Mouse (Mus musculus) midbrain, embryonic 13.5 days (tissue): ENCODE data around the gene M6pr. TPM values are rescaled to one million over a fixed set of nuclear protein-coding genes. Genes with fewer than 3 reads are reported as not detected.
"Not testable (repeated sequence)": the region's sequence is repeated elsewhere in the genome, so short reads cannot be mapped to it uniquely, and the experiment has no call there.

Source experiments
- ATAC-seq: fragments of 200-750 bp; cut with Nextera tagmentation; 2 replicates; pipeline ENCODE4 v1.8.0; 2017; ENCODE audit warnings: mild to moderate bottlenecking, moderate TSS enrichment, moderate library complexity
- H3K27ac ChIP-seq: fragments of 300-500 bp; sonication (generic); 2 replicates; pipeline ENCODE4 v1.5.1; 2015; ENCODE audit warnings: inconsistent platforms, mild to moderate bottlenecking, moderate library complexity
- H3K27me3 ChIP-seq: fragments of 300-500 bp; sonication (generic); 2 replicates; pipeline ENCODE4 v1.6.1; 2015; ENCODE audit warnings: mild to moderate bottlenecking, inconsistent platforms
- H3K36me3 ChIP-seq: fragments of 300-500 bp; sonication (generic); 2 replicates; pipeline ENCODE4 v1.6.1; 2015; ENCODE audit warnings: mild to moderate bottlenecking, inconsistent platforms
- H3K4me1 ChIP-seq: fragments of 300-500 bp; sonication (generic); replicated peaks from 2 replicates; pipeline ENCODE4 v1.6.1; 2015; ENCODE audit warnings: inconsistent platforms
- H3K4me2 ChIP-seq: fragments of 300-500 bp; sonication (generic); replicated peaks from 2 replicates; pipeline ENCODE4 v1.6.1; 2015; ENCODE audit warnings: moderate library complexity, mild to moderate bottlenecking, inconsistent platforms
- H3K4me3 ChIP-seq: fragments of 300-500 bp; sonication (generic); replicated peaks from 2 replicates; pipeline ENCODE4 v1.5.1; 2015; ENCODE audit warnings: mild to moderate bottlenecking, inconsistent platforms
- H3K9ac ChIP-seq: fragments of 300-500 bp; sonication (generic); replicated peaks from 2 replicates; pipeline ENCODE4 v1.6.1; 2015; ENCODE audit warnings: mild to moderate bottlenecking, inconsistent platforms
- H3K9me3 ChIP-seq: fragments of 300-500 bp; sonication (generic); 2 replicates; pipeline ENCODE4 v1.6.1; 2016; ENCODE audit warnings: mild to moderate bottlenecking, inconsistent platforms
- WGBS: fragments of 180-500 bp; shearing (Covaris S2); methylation state at CpG from one replicate; pipeline ENCODE4 v1.1.7; 2015; 5-methylcytosine and 5-hydroxymethylcytosine counted together
- polyA plus RNA-seq: library from polyadenylated mRNA; unstranded; fragments of >200 nt; fragmentation: Nextera tagmentation; extraction: Ambion mirVana; gene quantifications from 2 replicates; pipeline ENCODE4 v1.2.1, GENCODE M21; 2015

M6pr gene
- polyA plus RNA-seq, 1 experiment from 2014 or later = 61.6 TPM

DNA sequence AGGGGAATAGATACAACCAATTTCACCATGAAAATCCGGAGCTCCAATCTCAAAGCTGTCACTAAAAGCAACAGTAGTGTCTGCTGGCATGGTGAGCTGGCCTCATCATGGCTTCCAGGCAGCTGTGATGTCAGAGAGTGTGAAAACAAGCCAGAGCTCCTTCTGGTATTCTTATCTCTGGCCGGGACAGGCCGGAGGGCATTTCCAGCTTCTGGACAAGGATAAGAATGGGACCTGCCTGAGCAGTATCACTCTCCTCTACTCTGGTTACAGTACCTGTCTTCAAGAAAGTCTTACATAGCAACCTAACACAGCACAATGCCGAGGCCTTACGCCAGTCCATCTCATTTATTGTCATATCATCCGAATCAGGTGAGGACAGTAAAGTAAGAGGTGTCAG, 37.2 kb downstream of the M6pr start:
- H3K27ac ChIP-seq = no peak overlapping the region
- WGBS = 89% methylated on average over 6 of the region's 6 CpGs
- ATAC-seq = no peak; the same call in 1 of the 2 replicates
- H3K9me3 ChIP-seq = no peaks in the 10 kb centered on the region
- H3K9ac ChIP-seq = no peak overlapping the region
- no peaks in the 10 kb centered on the region for H3K36me3 ChIP-seq
- peaks cover 20% of the 10 kb centered on the region for H3K4me1 ChIP-seq
- H3K27me3 ChIP-seq = no peaks in the 10 kb centered on the region
- no peak overlapping the region for H3K4me3 ChIP-seq
- no peak overlapping the region for H3K4me2 ChIP-seq

DNA sequence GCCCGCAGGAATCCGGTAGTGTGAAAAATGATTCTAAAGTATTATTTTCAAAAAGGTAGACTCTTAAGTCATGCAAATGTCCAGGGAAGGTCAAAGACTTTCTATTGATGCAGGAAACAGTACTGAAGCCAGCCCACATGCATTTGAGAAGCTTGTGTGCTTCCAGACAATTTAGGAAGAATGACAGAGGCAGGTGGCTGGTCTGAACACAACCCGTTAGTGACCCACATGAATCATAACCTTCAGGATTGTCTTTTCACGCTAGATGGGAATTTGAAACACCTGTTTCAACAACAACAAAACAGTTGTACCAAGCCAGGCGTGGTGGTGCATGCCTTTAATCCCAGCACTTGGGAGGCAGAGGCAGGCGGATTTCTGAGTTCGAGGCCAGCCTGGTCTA, 37.9 kb downstream of the M6pr start:
- Histone ChIP-seq H3K27me3 (no peaks in the 10 kb centered on the region), H3K4me2 (no peak overlapping the region), H3K4me1 (peaks cover 13% of the 10 kb centered on the region), H3K9me3 (no peaks in the 10 kb centered on the region), H3K4me3 (no peak overlapping the region), H3K9ac (no peak overlapping the region), H3K36me3 (no peaks in the 10 kb centered on the region), H3K27ac (no peak overlapping the region)
- ATAC-seq = no peak
- 88% methylated on average over 7 of the region's 7 CpGs for WGBS

DNA sequence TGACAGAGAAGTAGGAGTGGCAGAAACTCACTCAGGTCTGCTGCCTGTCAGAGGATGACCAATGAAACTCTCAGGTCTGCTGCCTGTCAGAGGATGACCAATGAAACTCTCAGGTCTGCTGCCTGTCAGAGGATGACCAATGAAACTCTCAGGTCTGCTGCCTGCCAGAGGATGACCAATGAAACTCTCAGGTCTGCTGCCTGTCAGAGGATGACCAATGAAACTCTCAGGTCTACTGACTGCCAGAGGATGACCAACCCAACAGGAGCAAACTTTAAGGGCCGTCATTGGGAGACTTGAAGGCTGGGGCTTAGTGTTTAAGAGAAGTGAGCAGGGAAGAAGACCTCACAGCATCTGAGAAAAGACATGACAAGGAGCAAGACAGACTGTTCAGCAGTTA, 38.8 kb downstream of the M6pr start:
- H3K9ac ChIP-seq, H3K27ac ChIP-seq, H3K27me3 ChIP-seq, H3K36me3 ChIP-seq, H3K9me3 ChIP-seq, H3K4me3 ChIP-seq, ATAC-seq, H3K4me2 ChIP-seq: not testable (repeated sequence)
- 68% methylated on average over 1 of the region's 1 CpGs for WGBS
- peaks cover 11% of the 10 kb centered on the region; the same call in 1 of the 2 replicates for H3K4me1 ChIP-seq

DNA sequence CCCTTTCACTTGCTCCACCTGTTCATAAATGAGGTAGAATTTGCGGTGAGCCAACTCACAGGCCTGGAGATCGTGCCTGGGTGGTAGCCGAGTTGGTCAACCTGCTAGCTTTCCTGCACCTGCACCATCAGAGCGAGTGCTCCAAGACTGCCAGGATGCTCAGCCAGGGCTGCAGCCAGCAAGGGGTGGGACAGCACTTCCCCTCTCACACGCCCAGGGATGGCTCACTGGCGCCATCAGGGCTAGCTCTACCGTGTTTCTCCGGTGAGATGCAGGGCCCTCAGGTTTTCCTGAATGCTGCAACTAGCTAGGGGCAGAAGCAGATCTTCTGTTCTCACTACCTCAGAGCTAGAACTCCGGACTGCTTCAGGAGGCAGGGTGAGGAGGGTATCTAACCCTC, 47.4 kb downstream of the M6pr start:
- no peak for ATAC-seq
- WGBS = 65% methylated on average over 9 of the region's 9 CpGs

DNA sequence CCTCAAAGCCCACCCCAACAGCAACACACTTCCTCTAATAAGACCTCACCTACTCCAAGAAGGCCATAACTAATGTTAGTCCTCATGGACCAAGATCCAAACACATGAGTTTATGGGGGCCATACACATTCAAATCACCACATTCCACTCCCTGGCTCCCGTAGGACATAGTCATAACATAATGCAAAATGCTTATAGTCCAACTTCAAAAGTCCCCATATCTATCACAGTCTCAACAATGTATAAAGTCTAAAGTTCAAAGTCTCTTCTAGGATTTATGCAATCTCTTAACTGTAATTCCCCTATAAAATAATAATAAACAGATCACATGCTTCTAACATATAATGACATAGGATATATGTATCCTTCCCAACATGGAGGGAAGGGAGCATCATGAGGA, 48.6 kb downstream of the M6pr start:
- Histone ChIP-seq H3K36me3 (no peaks in the 10 kb centered on the region), H3K9ac (no peak overlapping the region), H3K27ac (no peak overlapping the region), H3K4me1 (no peaks in the 10 kb centered on the region), H3K9me3 (no peaks in the 10 kb centered on the region), H3K27me3 (no peaks in the 10 kb centered on the region), H3K4me3 (no peak overlapping the region), H3K4me2 (no peak overlapping the region)
- ATAC-seq = no peak
- WGBS = 96% methylated on average over 1 of the region's 1 CpGs

More for the DNA sequence above, 47.4 kb downstream of the M6pr start:
- Histone ChIP-seq H3K36me3 (no peaks in the 10 kb centered on the region), H3K27ac (no peak overlapping the region), H3K9me3 (no peaks in the 10 kb centered on the region), H3K4me1 (no peaks in the 10 kb centered on the region), H3K27me3 (no peaks in the 10 kb centered on the region), H3K4me3 (no peak overlapping the region), H3K4me2 (no peak overlapping the region), H3K9ac (no peak overlapping the region)

DNA sequence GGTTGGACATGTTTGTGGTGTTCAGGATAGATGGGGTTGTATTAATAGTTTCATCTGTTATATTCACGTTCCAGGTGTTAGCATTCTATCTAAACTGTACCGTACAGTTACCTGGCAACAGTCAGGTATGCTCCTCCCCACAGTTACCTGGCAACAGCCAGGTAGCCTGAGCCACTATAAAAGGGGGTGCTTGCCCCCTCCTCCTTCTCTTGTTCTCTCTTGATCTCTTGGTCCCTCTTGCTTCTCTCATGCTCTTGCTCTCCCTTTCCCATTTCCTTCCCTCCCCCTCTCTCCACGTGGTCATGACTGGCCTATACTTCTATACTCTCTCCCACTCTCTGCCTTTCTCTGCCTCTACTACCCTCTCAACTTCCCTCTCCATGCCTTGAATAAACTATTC, 57.2 kb downstream of the M6pr start:
- no peaks in the 10 kb centered on the region for H3K9me3 ChIP-seq
- ATAC-seq = no peak
- 55% methylated on average over 3 of the region's 3 CpGs for WGBS

DNA sequence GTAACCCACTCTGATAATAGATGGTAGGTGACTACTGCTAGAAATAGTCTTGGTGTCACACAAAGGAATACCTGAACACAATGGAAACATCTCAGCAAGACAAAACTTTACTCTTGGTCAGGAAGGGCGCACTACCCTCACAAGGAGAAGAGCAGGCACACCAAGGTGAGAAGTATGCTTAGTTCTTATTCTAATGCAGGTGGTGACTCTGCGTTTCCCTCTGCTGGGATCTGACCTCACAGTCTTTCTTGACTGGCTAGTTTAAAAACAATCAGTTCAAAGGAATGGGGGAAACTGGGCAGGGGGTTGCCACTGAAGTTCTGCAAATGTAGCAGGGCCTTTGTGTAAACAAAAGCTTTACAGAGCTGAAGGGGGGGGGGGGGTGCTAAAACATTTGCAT, 57.8 kb downstream of the M6pr start:
- Histone ChIP-seq H3K36me3 (no peaks in the 10 kb centered on the region), H3K27me3 (no peaks in the 10 kb centered on the region), H3K27ac (no peak overlapping the region), H3K9ac (no peak overlapping the region), H3K9me3 (no peaks in the 10 kb centered on the region), H3K4me2 (no peak overlapping the region), H3K4me1 (no peaks in the 10 kb centered on the region), H3K4me3 (no peak overlapping the region)
- no peak for ATAC-seq
- WGBS = 45% methylated on average over 2 of the region's 2 CpGs

More for the DNA sequence above, 57.2 kb downstream of the M6pr start:
- no peak overlapping the region for H3K4me3 ChIP-seq
- H3K9ac ChIP-seq = no peak overlapping the region
- H3K4me2 ChIP-seq = no peak overlapping the region
- H3K4me1 ChIP-seq = no peaks in the 10 kb centered on the region
- no peaks in the 10 kb centered on the region for H3K36me3 ChIP-seq
- no peak overlapping the region for H3K27ac ChIP-seq
- no peaks in the 10 kb centered on the region for H3K27me3 ChIP-seq

DNA sequence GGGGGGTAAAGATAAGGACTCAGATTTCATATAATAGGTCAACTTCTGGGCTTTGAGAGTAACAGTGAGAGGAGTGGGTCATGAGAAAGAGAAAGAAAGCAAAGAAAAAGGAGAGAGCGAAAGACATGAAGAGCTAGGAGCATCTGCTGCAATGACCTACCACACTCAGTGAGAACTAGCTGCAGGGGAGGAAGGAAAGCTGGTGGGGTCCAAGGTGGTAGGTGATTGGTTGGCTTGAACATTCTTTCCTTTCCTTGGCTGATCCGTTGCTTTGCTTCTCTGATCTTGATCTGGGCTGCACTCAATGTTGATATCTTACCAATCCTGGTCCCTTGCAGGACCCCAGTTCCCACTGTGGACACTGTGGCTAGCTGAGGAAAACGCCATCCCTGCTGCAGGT, 58.5 kb downstream of the M6pr start:
- no peak for ATAC-seq
- WGBS = 64% methylated on average over 3 of the region's 3 CpGs

More for the DNA sequence above, 58.5 kb downstream of the M6pr start:
- Histone ChIP-seq H3K9me3 (no peaks in the 10 kb centered on the region), H3K27me3 (no peaks in the 10 kb centered on the region), H3K36me3 (no peaks in the 10 kb centered on the region), H3K4me3 (no peak overlapping the region), H3K27ac (no peak overlapping the region), H3K4me2 (no peak overlapping the region), H3K9ac (no peak overlapping the region), H3K4me1 (no peaks in the 10 kb centered on the region)

Other genes starting within 250 kb of the M6pr start
- gene Klrg1, start 25.8 kb upstream of the M6pr start, polyA plus RNA-seq = 0.87 and 1.3 TPM in 2 replicates
- 37.7 and 39.0 TPM in 2 replicates for gene Phc1, start 31.8 kb downstream of the M6pr start, polyA plus RNA-seq
- 98.2 and 104 TPM in 2 replicates for gene Rimklb, start 190.0 kb downstream of the M6pr start, polyA plus RNA-seq
- gene Mfap5, start 197.1 kb downstream of the M6pr start, polyA plus RNA-seq = 1.7 and 1.8 TPM in 2 replicates
- gene Aicda, start 245.1 kb downstream of the M6pr start, polyA plus RNA-seq = 0.34 and 0.47 TPM in 2 replicates